Mouse (Mus musculus) gastrocnemius, postnatal 10 days (tissue): ENCODE measurements around the gene Tgif2. TPM values are rescaled to one million over a fixed set of nuclear protein-coding genes. Genes with fewer than 3 reads are reported as not detected.
"Not testable (repeated sequence)": the region's sequence is repeated elsewhere in the genome, so short reads cannot be mapped to it uniquely, and the experiment has no call there.

ENCODE experiments used
- DNase-seq: peaks from one replicate; pipeline ENCODE4 v3.0.0; 2021; ENCODE audit warnings: mixed read lengths
- total RNA-seq, 2 experiments: library from RNA; stranded (reverse); gene quantifications; 2 replicates each; pipeline ENCODE4 v1.2.3; 2021

Tgif2 gene
- total RNA-seq, 2 experiments from 2014 or later = 5.4 to 8.4 TPM

DNA sequence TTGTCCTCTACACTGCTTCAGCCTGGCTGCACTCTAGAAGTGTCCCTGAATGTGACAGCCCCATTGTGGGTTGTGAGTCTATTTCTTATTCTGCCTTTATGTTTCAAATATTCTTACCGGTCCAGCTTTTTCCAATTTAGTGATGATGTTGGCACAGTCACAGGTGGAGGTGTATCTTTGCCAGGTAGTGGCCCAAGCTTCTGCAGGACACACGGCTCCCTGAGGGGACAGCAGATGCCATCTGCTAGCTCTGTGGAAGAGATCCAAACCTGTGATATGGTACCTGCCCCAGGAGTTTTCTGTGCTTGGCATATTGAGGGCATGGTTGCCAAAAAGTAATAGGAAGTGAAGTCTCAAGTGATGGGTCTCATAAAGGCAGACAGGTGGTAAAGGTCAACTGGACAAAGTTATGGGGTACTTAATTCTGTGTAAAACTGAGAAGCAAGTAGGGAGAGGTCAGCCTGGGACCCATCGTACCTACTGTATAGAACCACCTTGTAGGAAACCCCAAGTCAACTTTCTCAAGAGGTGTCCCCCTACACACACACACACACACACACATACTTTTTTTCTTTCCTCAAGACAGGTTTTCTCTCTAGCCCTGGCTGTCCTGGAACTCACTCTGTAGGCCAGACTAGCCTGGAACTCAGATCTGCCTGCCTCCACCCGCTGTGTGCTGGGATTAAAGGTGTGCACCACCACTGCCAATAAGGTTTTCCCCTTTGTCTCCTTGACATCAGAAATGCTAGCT lies 35.1 kb downstream of the Tgif2 start:
- no peak for DNase-seq

DNA sequence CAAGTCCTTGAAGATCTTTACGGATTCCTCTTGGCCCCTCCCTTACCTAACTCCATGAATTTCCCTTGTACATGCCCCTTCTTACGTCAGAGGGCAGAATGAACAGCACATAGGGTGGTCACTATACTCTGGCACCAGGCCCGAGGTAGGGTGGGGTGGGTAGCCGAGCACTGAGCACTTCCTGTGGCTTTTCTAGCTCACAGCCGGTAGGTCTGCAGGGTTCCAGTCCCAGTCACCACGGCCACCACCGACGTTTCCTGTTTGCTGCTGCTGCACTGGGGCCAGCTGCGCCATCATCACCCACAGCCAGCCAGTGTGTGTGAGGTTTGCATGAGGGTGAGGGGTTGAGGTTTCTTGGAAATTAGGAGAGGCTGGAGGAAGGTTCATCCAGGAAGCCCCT lies 37.9 kb downstream of the Tgif2 start:
- no peak for DNase-seq

DNA sequence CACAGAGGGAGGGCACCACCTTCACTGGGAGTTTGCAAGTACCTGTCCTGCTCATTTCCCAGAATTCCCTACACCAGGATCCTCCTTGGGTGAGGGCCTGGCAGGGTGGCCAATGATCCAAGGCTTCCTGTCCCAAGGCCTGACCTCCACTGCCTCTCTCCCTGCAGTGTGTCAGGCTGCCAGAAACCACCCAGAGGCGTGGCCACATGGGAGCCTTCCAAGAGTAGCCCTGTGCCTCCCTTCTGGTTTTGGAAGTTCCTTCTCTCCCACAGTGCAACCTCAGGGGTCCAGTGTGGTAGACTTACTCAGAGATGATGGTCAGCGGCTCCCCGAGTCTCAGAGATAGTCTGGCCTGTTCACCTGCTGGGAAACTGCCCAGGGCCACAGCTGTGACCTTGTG lies 39.7 kb downstream of the Tgif2 start:
- no peak for DNase-seq

DNA sequence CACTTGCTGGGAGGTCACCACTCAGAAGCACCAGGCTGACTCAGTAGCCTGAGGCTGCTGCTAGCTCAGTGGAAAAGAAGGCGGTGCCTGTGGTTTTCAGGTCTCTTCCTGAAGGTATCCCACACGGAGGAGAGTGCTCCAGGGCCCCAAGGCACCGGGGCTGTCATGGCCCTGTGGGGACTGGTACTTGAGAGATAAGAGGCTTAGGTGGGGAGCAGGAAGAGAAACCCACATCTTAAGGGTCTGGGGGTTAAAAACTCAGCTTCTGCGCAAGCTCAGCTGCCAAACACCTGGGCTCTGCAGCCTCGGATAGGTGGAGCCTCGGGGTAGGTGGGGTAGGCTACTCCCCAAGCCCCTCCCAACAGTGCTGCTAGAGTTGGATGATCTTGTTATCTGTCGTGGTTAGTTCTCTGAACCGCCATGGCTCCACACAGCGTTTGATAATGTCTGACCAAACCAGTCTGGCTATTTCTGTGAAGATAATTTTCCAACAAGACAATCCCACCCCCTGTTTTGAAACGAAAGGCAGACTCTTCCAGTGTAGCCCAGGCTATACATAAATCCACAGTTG lies 42.7 kb downstream of the Tgif2 start:
- no peak for DNase-seq

DNA sequence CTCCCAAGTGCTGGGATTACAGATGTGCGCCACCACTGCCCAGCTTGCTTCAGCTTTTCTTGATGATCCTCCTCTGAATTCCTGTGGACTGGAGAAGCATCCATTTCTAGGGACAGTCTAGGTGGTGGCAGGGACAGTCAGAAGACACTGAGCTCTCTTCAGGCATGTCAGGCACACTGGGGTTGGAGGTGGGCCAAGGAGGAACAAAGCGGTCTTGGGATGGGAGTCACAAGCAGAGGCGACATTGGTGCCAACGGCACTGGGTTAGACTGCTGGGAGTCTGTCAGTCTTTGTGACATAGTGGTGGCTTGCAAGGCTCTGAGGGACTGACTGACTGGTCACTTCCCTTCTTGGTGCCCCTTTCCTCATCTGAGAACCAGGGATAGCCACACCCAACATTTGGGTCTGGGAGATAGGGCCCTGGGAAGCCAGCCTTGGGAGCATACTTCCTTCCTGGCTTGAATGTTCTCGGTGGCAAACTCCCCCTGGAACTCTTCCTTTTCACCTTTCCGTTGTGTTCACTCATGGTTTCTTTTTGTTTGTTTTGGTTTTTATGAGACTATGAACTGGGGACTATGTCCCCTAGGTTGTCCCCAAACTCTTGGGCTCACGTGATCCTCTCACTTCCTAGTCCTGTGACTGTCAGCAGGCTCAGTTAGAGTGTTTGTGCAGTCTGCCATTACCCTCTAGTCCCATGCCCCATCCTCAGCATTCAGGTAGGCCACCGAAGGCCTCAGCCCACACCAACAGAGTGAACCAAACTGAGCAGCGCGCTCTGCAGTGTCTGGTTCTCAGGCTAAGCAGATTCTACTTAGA lies 44.8 kb downstream of the Tgif2 start:
- no peak for DNase-seq

DNA sequence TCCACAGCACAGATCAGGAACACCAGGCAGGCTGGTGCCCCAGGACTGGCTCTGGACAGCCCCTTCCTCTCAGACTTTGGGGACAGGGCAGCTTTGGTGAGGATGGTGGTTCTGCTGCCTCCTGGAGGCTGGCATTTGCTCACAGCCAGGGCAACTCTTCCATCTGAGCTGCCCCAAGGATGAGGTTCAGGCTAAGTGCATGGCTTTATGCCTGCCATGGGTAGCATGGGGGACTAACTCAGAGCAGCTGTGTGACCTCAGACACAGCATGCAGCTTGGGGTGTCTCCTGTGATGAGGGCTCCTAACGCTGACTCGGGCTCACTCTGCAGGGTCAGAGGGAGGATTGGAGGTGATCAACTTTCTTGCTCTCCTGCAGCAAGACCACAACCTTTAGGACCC lies 45.9 kb downstream of the Tgif2 start:
- not testable (repeated sequence) for DNase-seq

DNA sequence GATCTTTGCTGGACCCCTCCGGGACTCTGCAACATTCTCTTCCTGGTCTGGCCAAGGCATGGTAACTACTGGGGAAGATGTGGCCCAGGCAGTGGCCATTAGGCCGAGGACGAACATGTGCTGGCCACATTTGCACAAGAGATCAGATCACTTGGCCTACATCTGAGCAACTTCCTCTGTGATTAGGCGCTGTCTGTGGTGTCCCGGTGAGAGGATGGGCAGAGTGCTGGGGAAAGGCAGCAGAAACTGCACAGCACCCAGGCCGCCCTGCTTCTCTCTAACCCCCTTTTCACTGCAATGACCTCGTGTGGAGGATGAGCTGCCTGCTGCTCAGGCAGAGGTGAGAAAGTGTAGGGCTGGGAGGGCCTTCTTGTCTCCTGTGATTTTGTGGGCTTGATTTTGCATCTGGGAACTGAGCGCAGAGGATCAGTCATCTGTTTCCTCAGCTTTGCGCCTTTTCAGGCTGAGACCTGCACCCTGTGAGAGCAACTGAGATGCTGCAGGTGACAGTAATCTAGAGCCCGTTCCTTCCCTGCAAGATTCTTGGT lies 46.4 kb downstream of the Tgif2 start:
- DNase-seq = no peak

DNA sequence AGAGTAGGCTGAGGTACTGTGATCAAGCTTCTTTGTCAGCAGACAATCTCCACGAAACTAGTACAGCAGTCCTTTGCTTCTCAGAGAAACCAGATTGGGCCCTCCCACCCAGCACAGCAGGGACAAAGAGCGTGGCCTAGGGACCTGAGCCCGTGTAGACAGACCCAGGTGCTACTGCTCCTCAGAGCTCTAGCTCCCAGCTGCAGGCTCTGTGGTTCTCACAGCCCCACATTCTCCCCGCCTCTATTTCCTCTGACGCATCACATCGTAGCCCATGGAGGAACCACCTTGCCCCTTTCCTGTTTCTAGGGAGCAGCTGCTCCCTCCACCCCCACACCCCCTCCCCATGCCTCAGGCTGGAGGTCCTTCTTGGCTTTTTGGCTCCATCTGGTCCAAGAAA lies 47.2 kb downstream of the Tgif2 start, which contains the start of gene Sla2:
Gene Sla2, minus strand, starts transcription at position 176 of the 400 bp plus-strand sequence.
- DNase-seq = no peak

DNA sequence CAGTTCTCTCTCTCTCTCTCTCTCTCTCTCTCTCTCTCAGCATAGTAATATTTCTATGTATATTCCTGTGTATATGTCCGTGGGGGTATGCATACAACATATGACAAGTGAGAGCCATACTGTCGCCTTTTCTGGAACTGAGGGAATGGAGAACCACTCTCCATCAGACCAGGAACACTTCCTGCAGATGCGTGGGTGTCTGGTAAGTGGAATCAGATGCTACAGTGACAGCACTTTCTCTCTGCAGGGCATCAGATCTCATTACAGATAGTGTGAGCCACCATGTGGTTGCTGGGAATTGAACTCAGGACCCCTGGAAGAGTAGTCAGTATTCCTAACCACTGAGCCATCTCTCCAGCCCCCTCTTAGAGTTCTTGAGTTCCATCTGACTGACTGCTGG lies 48.7 kb downstream of the Tgif2 start:
- DNase-seq = no peak

DNA sequence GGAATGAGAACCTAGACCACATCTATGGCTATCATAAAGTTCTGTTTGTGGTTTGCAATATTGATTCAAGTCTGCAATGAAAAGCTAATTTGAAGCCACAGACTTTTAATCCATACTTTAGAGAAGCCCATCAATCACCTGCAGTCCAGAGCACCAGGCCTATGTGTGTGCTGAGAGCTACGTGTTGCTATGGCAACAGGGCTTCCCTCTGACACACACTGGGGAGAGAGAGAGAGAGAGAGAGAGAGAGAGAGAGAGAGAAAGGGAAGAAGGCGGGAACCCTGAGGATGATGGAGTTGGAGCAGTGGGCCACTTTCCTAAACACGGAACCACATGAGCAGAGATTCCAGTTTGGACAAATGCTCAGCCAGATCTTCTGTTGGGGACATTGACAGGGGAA lies 52.4 kb downstream of the Tgif2 start:
- no peak for DNase-seq

DNA sequence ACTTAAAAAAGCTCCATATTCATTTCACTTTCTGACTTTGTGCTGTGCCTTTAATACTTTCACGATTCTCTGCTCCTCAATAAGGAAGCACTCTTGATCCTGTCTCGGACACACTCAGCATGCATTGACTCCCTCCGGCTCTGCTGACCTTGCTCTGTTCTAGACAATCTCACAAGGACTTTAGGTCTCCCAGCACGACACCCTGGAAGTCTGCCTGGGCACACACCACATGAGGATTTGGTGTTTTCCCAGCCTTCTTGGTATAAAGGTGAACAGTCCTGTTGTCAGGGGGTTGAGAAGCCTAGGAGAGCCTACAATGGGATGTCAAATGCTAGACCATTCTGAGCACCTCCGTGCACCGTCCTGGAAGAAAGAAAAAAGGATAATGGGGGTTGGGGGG lies 53.0 kb downstream of the Tgif2 start:
- DNase-seq = no peak

DNA sequence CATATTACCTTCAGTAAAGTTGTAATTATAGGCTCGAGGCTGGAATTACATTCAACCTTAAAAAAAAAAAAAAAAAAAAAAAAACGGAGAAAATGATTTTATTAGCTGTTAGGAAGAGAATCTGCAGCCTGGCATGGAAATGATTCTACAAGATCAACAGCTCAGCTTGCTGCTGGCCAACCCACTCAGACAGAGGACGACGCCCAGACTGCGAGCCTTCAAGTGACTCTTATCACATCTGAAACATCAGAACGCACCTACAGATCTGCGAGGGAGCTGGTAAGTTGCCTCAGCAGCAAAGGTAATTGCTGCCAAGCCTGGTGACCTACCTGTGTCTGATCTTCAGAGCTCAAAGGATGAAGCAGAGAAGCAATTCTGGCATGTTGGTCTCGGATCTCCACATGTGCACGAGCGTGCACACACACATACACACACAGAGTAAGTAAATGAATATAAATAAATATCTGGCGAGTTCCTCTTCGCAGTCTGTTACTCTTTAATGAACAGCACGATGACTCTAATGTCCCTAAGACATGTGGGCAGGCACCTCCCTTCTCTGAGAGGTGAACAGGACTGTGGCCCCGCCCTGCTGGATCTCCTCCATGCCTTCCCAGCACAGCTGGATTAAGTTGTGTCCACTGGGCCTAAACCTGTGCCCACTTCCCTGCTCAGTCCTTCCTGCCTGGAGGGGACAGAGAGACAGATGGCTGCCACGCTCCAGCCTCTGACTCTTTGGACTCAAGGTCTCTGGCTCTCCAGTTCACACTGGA lies 54.9 kb downstream of the Tgif2 start:
- DNase-seq = no peak

DNA sequence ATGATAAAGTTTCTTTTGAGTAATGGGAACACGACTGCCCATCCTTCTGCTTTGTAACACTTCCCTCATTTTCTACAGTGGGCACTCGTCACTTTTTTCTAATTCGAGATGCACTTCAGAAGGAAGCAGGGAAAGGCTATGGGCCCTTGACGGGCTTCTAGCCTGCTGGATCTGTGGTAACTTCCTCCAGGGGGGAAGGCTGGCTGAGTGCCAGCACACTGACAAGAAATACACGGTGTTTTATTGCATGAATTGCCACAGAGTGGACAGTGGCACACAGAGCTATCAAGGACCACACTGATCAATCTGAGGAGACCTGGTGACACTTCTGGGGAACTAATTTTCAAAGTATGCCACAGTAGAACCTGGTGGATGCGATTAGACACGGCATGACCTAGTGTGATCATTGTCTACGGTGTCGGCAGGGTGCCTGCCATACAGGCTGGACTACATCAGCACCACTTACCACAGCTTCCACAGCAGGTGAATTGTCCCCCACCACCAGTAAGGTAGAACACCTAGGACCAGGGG lies 56.6 kb downstream of the Tgif2 start:
- no peak for DNase-seq

DNA sequence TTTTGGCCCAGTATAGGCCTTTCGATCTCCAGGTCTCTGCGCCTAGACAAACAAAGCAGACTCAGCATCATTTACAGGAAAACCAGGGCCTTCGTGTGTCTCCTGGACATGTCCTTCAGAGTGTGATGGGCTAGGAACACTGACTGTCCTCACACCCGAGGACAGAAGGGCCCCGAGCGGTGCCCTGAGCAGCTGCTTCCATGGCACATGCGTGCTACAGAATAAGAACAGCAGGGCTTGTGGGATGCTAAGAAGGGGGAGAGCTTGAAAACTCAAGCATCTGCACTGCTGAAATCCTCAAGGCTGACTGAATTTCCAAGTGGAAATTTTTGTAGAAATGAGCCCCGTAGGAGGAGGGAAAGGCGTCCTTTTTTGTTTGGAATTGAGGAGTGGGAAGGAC lies 57.2 kb downstream of the Tgif2 start:
- no peak for DNase-seq

DNA sequence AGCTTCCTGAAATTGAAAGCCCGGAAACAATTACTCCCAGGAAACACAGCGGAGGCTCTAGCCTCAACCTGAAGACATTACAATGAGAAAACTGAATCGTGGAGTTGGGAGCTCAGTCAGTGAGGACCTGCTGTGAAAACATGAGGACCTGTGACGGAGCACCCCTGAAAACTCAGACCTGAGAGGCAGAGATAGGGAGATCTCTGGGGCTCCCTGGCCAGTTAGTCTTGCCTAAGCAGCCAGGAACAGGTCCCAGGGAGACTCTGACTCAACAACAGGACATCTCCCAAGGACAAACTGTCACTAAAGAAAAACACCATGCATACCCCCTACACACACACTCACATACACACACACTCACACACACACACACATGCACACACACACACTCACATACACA lies 58.6 kb downstream of the Tgif2 start:
- no peak for DNase-seq

DNA sequence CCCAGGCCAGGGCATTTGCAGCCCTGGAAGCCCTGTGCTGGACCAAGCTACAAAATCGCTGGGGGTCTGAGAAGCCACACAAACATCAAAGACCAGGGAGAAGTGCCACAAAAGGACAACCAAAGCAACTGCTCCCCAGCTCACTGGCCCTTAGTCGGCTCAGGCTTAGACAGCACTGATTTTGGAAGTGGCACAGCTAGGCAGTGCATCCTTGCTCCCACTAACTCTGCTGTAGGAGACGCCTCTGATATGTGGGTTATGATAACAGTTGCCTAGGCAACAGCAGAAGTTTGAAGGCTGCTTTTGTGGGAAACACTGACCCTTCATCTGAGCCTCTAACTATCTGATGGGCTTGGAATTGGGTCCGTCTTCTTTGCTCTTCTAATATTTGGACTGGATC lies 59.4 kb downstream of the Tgif2 start:
- DNase-seq = no peak

DNA sequence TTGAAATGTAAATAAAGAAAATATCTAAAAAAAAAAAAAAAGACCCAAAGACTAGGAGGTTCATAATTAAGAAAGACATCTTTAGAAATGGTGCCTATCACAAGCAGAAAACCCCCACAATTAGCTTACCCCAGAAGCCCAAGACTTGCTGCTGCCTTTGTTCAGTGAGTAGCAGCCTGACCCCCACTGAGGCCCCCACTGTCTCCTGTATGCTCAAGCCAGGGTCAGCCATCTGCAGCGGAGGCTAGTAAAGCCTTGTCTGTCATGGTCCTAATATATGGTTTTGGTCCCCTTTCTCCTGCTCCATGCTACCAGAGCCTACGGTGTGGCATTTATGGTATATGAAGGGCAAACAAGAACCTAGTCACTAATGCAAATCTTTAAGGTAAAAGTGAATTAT lies 61.5 kb downstream of the Tgif2 start:
- no peak for DNase-seq

DNA sequence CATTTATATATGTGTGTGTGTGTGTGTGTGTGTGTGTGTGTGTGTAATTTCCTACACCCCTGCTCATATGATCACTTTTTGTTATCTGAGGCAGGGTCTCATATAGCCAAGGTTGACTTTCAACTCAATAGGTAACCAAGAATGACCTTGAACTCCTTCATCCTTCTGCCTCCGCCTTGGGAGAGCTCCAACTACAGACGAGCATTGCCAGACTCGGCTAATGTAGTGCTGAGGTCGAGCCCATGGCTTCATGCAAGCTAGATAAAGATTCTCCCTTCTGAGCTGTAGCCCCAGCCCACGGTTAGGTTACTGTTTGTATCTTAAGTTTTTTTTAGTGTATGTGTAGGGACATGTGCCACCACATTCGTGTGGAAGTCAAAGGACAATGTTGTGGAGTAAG lies 62.1 kb downstream of the Tgif2 start:
- DNase-seq = no peak

DNA sequence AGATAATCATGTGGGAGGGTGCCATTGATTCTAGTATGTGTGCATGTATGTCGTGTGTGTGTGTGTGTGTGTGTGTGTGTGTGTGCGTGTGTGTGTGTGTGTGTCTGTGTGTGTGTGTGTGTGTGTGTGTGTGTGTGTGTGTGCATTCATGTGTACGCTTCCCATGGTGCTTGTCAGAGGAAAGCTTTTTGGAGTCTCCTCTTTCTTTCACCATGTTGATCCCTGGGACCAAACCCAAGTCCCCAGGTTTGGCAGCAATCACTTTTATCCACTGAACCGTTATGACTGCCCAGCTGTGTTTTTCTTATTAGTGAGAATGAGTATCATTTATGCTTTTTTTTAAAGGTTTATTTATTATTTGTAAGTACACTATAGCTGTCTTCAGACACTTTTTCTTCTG lies 62.6 kb downstream of the Tgif2 start:
- not testable (repeated sequence) for DNase-seq

DNA sequence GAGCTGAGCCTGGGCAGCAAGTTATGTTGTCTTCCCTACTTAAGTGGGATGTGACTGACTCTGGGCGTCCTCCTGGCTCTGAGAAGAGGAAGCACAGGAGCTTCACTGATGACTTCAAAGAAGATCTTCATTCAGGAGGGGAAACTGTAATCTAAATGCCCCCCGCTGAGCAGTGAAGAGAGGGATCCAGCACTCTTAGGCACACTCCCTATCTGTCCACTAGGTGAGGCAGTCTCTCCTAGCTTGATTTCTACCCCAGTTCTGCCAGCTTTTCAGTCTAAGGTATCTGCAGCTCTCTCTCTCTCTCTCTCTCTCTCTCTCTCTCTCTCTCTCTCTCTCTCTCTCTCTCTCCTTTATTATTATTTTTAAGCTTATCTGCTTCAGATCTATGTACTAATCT lies 63.6 kb downstream of the Tgif2 start:
- DNase-seq = no peak
